Mouse (Mus musculus): Measurements from ENCODE around the gene Myh2.

DNA sequence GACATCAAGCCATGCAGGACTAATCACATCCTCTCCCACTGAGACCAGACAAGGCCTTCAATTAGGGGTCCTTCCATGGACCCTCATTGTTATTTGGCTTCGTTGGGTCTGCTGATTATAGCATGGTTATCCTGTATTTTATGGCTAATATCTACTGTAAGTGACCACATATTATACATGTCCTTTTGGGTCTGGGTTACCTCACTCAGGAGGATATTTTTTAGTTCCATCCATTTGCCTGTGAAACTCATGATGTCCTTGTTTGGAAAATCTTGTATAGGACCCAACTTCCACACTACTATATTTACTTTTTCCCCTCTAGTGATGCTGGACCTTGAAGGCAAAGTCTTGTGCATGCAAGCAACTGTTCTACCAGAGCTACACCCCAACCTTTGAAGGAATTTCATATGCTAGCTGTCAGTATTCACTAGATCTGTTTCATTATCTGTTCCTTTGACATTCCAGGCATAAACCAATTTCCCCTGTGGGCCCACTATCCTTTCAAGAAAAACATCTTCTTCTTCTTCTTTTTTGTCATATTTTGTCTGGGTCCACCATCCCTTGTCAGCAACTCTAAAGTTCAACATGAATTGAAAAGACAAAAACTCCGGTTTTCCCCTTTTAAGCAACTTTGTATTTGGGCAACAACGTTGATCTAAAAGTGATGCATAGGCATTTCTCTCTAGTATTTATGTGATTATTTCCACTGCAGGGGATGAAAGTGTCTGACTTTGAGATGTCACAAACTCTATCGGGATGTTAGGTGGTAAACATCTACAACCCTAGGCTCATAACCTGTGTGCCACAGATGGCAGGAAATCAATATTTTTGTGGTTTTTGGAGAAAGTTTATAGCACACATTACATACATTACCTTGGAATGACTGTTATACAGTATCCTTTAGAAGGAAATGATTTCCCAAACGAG lies 25.1 kb upstream of the Myh2 start:
- no peak for TF ChIP-seq POLR2A (IDR thresholded peaks at IDR 0.05; ENCODE audit: low read depth, low read length)
- TF ChIP-seq CTCF (IDR thresholded peaks at IDR 0.05; ENCODE audit: extremely low read depth, insufficient read length, insufficient replicate concordance, low read depth, low read length): no peak

All from small intestine, adult 2 months (tissue).